Mouse (Mus musculus): Measurements from ENCODE around the gene Rnf31.

DNA sequence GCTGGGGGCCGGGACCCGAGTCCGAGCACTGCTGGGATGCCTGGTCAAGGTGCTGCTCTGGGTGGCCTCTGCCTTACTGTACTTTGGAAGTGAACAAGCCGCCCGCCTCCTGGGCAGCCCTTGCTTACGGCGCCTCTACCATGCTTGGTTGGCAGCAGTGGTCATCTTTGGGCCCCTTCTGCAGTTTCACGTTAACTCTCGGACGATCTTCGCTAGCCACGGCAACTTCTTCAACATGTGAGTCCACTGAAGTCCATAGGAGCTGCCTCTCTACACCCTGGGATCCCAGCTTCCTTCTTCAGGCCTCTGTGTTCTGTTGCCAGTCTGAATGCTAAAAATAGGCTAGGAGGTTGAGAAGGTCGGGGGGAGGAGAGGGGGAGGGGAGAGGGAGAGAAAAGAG is 15.8 kb upstream of the Rnf31 start:
- TF ChIP-seq CTCF (IDR thresholded peaks at IDR 0.05; ENCODE audit: low read depth): no peak
- TF ChIP-seq EP300 (IDR thresholded peaks at IDR 0.05; ENCODE audit: low read depth): no peak

Data from liver, embryonic 14.5 days (tissue).